Mouse (Mus musculus) activated CD4-positive, CD25-positive, alpha-beta regulatory T cell, adult 9 weeks (primary cell): Measurements from ENCODE around the gene Pigu. TPM values are rescaled to one million over a fixed set of nuclear protein-coding genes. Genes with fewer than 3 reads are reported as not detected.

Experiments used
- polyA plus RNA-seq: library from polyadenylated mRNA; unstranded; fragments of 100-300 nt; shearing (Covaris generic); gene quantifications from one replicate; pipeline ENCODE4 v1.2.1, GENCODE M21; 2017

Pigu gene
- 52.5 TPM for polyA plus RNA-seq

GRCm38 (mm10) chr2:155356971-155357591 lies at the start of gene Pigu:
Gene Pigu (minus strand): TSS chr2:155357430.

GRCm38 (mm10) chr2:155380261-155381059 lies 23.2 kb upstream of the Pigu start, which contains the start of gene Trp53inp2:
Gene Trp53inp2 (plus strand): TSS chr2:155381059.

GRCm38 (mm10) chr2:155276195-155276594 lies 81.0 kb downstream of the Pigu start, which contains the start of gene Map1lc3a:
Gene Map1lc3a (plus strand): TSS chr2:155276297.

GRCm38 (mm10) chr2:155236362-155236992 lies 120.8 kb downstream of the Pigu start, which contains the start of gene Dynlrb1:
Gene Dynlrb1 (plus strand): TSS chr2:155236533.

Other genes starting within 250 kb of the Pigu start
- 112 TPM for gene Itch, start 223.9 kb downstream of the Pigu start, polyA plus RNA-seq
- 352 TPM for gene Dynlrb1, start 120.9 kb downstream of the Pigu start, polyA plus RNA-seq
- 1.7 TPM for gene Map1lc3a, start 81.1 kb downstream of the Pigu start, polyA plus RNA-seq
- gene Trp53inp2, start 23.6 kb upstream of the Pigu start, polyA plus RNA-seq = 2.5 TPM
- gene Ncoa6, start 116.5 kb upstream of the Pigu start, polyA plus RNA-seq = 6.9 TPM
- gene Acss2, start 160.5 kb upstream of the Pigu start, polyA plus RNA-seq = 36.1 TPM
- 16.2 TPM for gene Ggt7, start 160.8 kb upstream of the Pigu start, polyA plus RNA-seq
- gene Gss, start 235.4 kb upstream of the Pigu start, polyA plus RNA-seq = 13.3 TPM